Mouse (Mus musculus) heart, adult 2 months (tissue): ENCODE results near the gene Paqr9. TPM values are rescaled to one million over a fixed set of nuclear protein-coding genes. Genes with fewer than 3 reads are reported as not detected.

Experiments
- DNase-seq, 2 experiments: peaks; one replicate each; pipeline ENCODE4 v3.0.0; 2021
- H3K27ac ChIP-seq: fragments of 200-600 bp; 2 replicates; pipeline ENCODE4 v1.8.1; 2022
- H3K27me3 ChIP-seq: fragments of 200-500 bp; 2 replicates; pipeline ENCODE4 v1.6.1; 2012; ENCODE audit warnings: mild to moderate bottlenecking, low read length, inconsistent platforms, mixed read lengths; ENCODE audit not compliant: control insufficient read depth, insufficient read depth
- H3K36me3 ChIP-seq: fragments of 200-500 bp; 2 replicates; pipeline ENCODE4 v1.6.1; 2012; ENCODE audit warnings: low read length, inconsistent platforms; ENCODE audit not compliant: control insufficient read depth, insufficient read depth
- H3K4me1 ChIP-seq: fragments of 200-500 bp; 2 replicates; pipeline ENCODE4 v1.6.1; 2011; ENCODE audit warnings: low read length; ENCODE audit not compliant: control insufficient read depth, insufficient read depth
- H3K4me3 ChIP-seq: fragments of 200-600 bp; 2 replicates; pipeline ENCODE4 v1.8.1; 2022
- H3K79me2 ChIP-seq: fragments of 200-500 bp; replicated peaks from 2 replicates; pipeline ENCODE4 v1.6.1; 2012; ENCODE audit warnings: mild to moderate bottlenecking, inconsistent platforms, low read length, moderate library complexity, mixed read lengths; ENCODE audit not compliant: control insufficient read depth, insufficient read depth
- H3K9ac ChIP-seq: fragments of 200-500 bp; 2 replicates; pipeline ENCODE4 v1.6.1; 2012; ENCODE audit warnings: low read depth, mild to moderate bottlenecking, control low read depth, inconsistent platforms, low read length, mixed read lengths
- CTCF ChIP-seq: fragments of 200-600 bp; IDR thresholded peaks from 2 replicates; pipeline ENCODE4 v1.8.1; 2022; ENCODE audit warnings: antibody characterized with exemption, mild to moderate bottlenecking, moderate library complexity
- EP300 ChIP-seq: fragments of 200-500 bp; IDR thresholded peaks from 2 replicates; pipeline ENCODE4 v1.6.1; 2011; ENCODE audit warnings: low read depth, low read length, control low read depth; ENCODE audit not compliant: insufficient read depth
- POLR2A ChIP-seq: fragments of 200-500 bp; IDR thresholded peaks from 2 replicates; pipeline ENCODE4 v1.6.1; 2011; ENCODE audit warnings: mild to moderate bottlenecking, low read depth, low read length, control low read depth; ENCODE audit not compliant: insufficient read depth
- WGBS: fragments of 180-500 bp; shearing (Covaris S2); methylation state at CpG from one replicate; pipeline ENCODE4 v1.1.7; 2018; 5-methylcytosine and 5-hydroxymethylcytosine counted together
- intact Hi-C: fragments of 180-260 bp; cut with DNase I; formaldehyde crosslinking; loops from one replicate; pipeline ENCODE4 v1.15.1; 2025
- polyA plus RNA-seq: library from polyadenylated mRNA; depleted of rRNA; stranded (reverse); fragments of >200 nt; gene quantifications from 2 replicates; pipeline ENCODE4 v1.2.3, GENCODE M21; 2012; rRNA removed
- total RNA-seq, 2 experiments: library from RNA; stranded (reverse); gene quantifications; 2 replicates each; pipeline ENCODE4 v1.2.3; 2021

The Paqr9 gene
- total and polyA plus RNA-seq, 3 experiments, result 21.3 to 42.5 (median 38.5) TPM

GRCm38 (mm10) chr9:95615961-95616360 is 56.5 kb downstream of the Paqr9 start:
- no peak overlapping the region for H3K9ac ChIP-seq
- DNase-seq, result no peak
- H3K79me2 ChIP-seq, result no peaks in the 10 kb centered on the region
- intact Hi-C loops, result no loop called here
- TF ChIP-seq EP300 (no peak), CTCF (no peak), POLR2A (no peak)
- no peaks in the 10 kb centered on the region for H3K27me3 ChIP-seq
- WGBS, result 75% methylated on average over 3 of the region's 3 CpGs
- H3K4me3 ChIP-seq, result no peak overlapping the region
- no peaks in the 10 kb centered on the region for H3K36me3 ChIP-seq
- no peak overlapping the region for H3K27ac ChIP-seq
- H3K4me1 ChIP-seq, result no peaks in the 10 kb centered on the region

Other genes starting within 250 kb of the Paqr9 start
- gene Chst2, start 152.9 kb upstream of the Paqr9 start, total RNA-seq, result 1 to 10 TPM; 1.1 to 1.2 TPM
- gene Chst2, start 152.9 kb upstream of the Paqr9 start, polyA plus RNA-seq, result 0.29 and 0.38 TPM in 2 replicates
- gene U2surp, start 47.7 kb upstream of the Paqr9 start, total RNA-seq, result 10 to 100 TPM; 31.9 to 39.9 TPM
- 3.4 and 8.0 TPM in 2 replicates for gene U2surp, start 47.7 kb upstream of the Paqr9 start, polyA plus RNA-seq
- gene Pcolce2, start 77.9 kb downstream of the Paqr9 start, total RNA-seq, result 10 to 100 TPM; 27.8 to 28.7 TPM
- gene Pcolce2, start 77.9 kb downstream of the Paqr9 start, polyA plus RNA-seq, result 3.0 and 3.9 TPM in 2 replicates
- gene Trpc1, start 190.7 kb downstream of the Paqr9 start, total RNA-seq, result 1 to 10 TPM; 6.8 to 7.0 TPM
- gene Trpc1, start 190.7 kb downstream of the Paqr9 start, polyA plus RNA-seq, result 2.8 and 5.4 TPM in 2 replicates